Mouse (Mus musculus) stomach, postnatal 0 days (tissue): ENCODE results near the gene Prr23a2. TPM values are rescaled to one million over a fixed set of nuclear protein-coding genes. Genes with fewer than 3 reads are reported as not detected.

ENCODE experiments used
- ATAC-seq: fragments of 200-750 bp; cut with Nextera tagmentation; 2 replicates; pipeline ENCODE4 v1.8.0; 2017; ENCODE audit not compliant: low FRiP score, low TSS enrichment
- DNase-seq: peaks from one replicate; pipeline ENCODE4 v3.0.0-alpha.2; 2016; ENCODE audit warnings: low spot score
- H3K27ac ChIP-seq: fragments of 300-500 bp; sonication (generic); replicated peaks from 2 replicates; pipeline ENCODE4 v1.5.1; 2014; ENCODE audit warnings: mild to moderate bottlenecking, control low read depth
- H3K27me3 ChIP-seq: fragments of 300-500 bp; sonication (generic); 2 replicates; pipeline ENCODE4 v1.6.1; 2014; ENCODE audit warnings: low read length; ENCODE audit not compliant: control insufficient read depth, insufficient read depth
- H3K36me3 ChIP-seq: fragments of 300-500 bp; sonication (generic); 2 replicates; pipeline ENCODE4 v1.6.1; 2014; ENCODE audit warnings: low read length, mixed read lengths; ENCODE audit not compliant: control insufficient read depth, insufficient read depth
- H3K4me1 ChIP-seq: fragments of 300-500 bp; sonication (generic); replicated peaks from 2 replicates; pipeline ENCODE4 v1.6.1; 2014; ENCODE audit warnings: antibody characterized with exemption; ENCODE audit not compliant: control insufficient read depth, insufficient read depth
- H3K4me2 ChIP-seq: fragments of 300-500 bp; sonication (generic); replicated peaks from 2 replicates; pipeline ENCODE4 v1.6.1; 2014; ENCODE audit warnings: low read depth, mild to moderate bottlenecking, control low read depth, moderate library complexity
- H3K4me3 ChIP-seq: fragments of 300-500 bp; sonication (generic); 2 replicates; pipeline ENCODE4 v1.5.1; 2014; ENCODE audit warnings: low read depth, low read length, control low read depth
- H3K9ac ChIP-seq: fragments of 300-500 bp; sonication (generic); 2 replicates; pipeline ENCODE4 v1.6.1; 2014; ENCODE audit warnings: mild to moderate bottlenecking, low read length, control low read depth, mixed read lengths
- H3K9me3 ChIP-seq: fragments of 300-500 bp; sonication (generic); 2 replicates; pipeline ENCODE4 v1.6.1; 2016; ENCODE audit warnings: low read length; ENCODE audit not compliant: control insufficient read depth
- CTCF ChIP-seq: IDR thresholded peaks from 2 replicates; pipeline ENCODE4 v1.5.1; 2016; ENCODE audit warnings: antibody characterized with exemption, low read depth, mild to moderate bottlenecking, moderate library complexity
- EP300 ChIP-seq: optimal IDR thresholded peaks from 2 replicates; pipeline ENCODE3; 2016; ENCODE audit warnings: antibody characterized with exemption
- WGBS: fragments of 180-500 bp; shearing (Covaris S2); extraction: QIAGEN DNeasy Blood & Tissue Kit; methylation state at CpG from one replicate; pipeline ENCODE4 v1.1.7; 2014; 5-methylcytosine and 5-hydroxymethylcytosine counted together
- polyA plus RNA-seq: library from polyadenylated mRNA; unstranded; fragments of >200 nt; fragmentation: Nextera tagmentation; extraction: Ambion mirVana; gene quantifications from 2 replicates; pipeline ENCODE4 v1.2.1, GENCODE M21; 2015

The Prr23a2 gene
- polyA plus RNA-seq, 1 experiment from 2014 or later: not detected

DNA sequence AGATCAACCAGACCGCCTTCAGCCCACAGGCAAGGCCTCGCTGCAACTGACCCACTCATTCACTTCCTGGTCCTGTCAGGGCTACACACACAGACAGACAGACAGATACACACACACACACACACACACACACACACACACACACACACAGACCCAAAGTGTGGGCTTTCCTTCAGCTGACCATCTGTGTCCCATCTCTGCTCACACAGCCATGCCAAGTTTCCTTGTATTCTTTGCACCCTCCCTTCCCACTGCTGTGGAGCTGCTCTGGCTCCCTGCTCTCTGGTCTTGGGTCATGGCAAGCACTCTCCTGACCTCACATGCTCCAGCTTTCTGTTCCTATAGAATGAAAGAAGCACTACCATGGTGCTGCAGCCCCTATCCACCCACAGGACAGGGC, 36.8 kb upstream of the Prr23a2 start:
- no peaks in the 10 kb centered on the region for H3K36me3 ChIP-seq
- H3K9me3 ChIP-seq: no peaks in the 10 kb centered on the region
- no peak overlapping the region for H3K4me2 ChIP-seq
- H3K4me1 ChIP-seq: no peaks in the 10 kb centered on the region
- no peaks in the 10 kb centered on the region for H3K27me3 ChIP-seq
- no peak overlapping the region for H3K9ac ChIP-seq
- ATAC-seq: no peak
- H3K27ac ChIP-seq: no peak overlapping the region
- no peak for DNase-seq
- TF ChIP-seq EP300 (no peak), CTCF (no peak)
- H3K4me3 ChIP-seq: no peak overlapping the region
- 84% methylated on average over 2 of the region's 2 CpGs for WGBS

DNA sequence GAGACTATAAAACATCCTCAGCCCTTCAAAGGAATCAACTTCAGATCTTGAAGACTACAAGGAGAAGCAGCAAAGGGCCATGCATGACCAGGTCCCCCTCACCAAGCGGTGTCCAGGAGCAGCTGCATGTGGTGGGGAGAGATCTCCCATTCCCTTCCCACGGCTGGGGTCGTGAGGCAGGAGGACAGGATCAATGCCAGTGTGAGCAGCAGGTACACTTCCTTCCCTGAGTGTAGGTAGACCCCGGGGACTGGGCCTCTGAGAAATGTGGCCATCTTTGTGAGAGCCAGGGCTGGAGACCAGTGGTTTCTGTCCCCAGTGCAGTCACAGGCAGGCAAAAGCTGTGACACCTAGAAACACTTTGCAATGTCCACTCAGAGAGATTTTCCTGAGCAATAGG, 35.8 kb upstream of the Prr23a2 start:
- Histone ChIP-seq H3K27ac (no peak overlapping the region), H3K9me3 (no peaks in the 10 kb centered on the region), H3K9ac (no peak overlapping the region), H3K27me3 (no peaks in the 10 kb centered on the region), H3K4me2 (no peak overlapping the region), H3K4me1 (no peaks in the 10 kb centered on the region), H3K4me3 (no peak overlapping the region), H3K36me3 (no peaks in the 10 kb centered on the region)
- no peak for ATAC-seq
- no peak for DNase-seq
- no peak for TF ChIP-seq EP300
- no peak for TF ChIP-seq CTCF
- WGBS: 88% methylated on average over 4 of the region's 4 CpGs

DNA sequence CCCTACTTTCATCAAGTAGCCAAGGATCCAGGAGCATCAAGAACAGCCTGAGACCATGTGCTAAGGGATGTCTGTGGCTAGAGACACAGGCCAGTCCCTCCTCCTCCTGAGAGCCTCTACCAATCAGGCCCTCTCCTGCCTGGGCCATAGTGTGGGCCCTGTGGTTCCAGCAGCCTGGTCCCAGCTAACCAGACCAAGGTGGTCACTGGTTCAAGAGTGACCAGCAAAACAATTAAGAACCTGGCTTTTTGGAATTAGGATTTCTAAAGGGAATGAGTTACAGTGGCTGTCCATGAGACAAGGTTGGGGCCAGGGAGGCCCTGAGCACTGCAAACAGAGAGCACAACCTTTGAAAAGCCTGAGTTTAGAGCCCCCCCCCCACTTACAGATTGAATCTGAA, 35.2 kb upstream of the Prr23a2 start:
- H3K4me1 ChIP-seq: no peaks in the 10 kb centered on the region
- TF ChIP-seq CTCF (no peak), EP300 (no peak)
- H3K27me3 ChIP-seq: no peaks in the 10 kb centered on the region
- ATAC-seq (no peak), DNase-seq (no peak)
- no peaks in the 10 kb centered on the region for H3K36me3 ChIP-seq
- no peak overlapping the region for H3K4me3 ChIP-seq
- no peak overlapping the region for H3K9ac ChIP-seq
- H3K9me3 ChIP-seq: no peaks in the 10 kb centered on the region
- H3K27ac ChIP-seq: no peak overlapping the region
- H3K4me2 ChIP-seq: no peak overlapping the region

DNA sequence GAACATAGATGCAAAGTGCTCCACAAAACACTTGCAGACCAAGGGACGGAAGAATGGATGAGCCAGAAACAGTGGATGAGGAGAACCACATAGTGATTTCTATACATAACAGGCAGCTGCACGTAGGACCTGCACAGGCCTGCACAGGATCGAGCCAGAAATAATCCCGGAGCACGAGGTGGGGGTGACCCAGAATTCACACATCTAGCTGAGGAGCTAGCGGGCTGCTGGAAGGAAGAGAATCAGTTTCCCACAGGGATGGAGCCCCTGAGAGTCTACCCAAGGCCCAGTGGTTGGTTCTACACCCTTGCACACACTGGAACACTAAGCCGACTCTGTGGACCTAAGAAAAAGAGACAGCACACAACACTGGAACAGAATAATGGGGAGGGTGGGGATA, 32.5 kb upstream of the Prr23a2 start:
- H3K4me2 ChIP-seq: no peak overlapping the region
- H3K9ac ChIP-seq: no peak overlapping the region
- no peak overlapping the region for H3K27ac ChIP-seq
- ATAC-seq (no peak), DNase-seq (no peak)
- no peaks in the 10 kb centered on the region for H3K4me1 ChIP-seq
- no peaks in the 10 kb centered on the region for H3K36me3 ChIP-seq
- no peaks in the 10 kb centered on the region for H3K9me3 ChIP-seq
- H3K4me3 ChIP-seq: no peak overlapping the region
- no peaks in the 10 kb centered on the region for H3K27me3 ChIP-seq
- 83% methylated on average over 7 of the region's 7 CpGs for WGBS
- TF ChIP-seq EP300 (no peak), CTCF (no peak)

DNA sequence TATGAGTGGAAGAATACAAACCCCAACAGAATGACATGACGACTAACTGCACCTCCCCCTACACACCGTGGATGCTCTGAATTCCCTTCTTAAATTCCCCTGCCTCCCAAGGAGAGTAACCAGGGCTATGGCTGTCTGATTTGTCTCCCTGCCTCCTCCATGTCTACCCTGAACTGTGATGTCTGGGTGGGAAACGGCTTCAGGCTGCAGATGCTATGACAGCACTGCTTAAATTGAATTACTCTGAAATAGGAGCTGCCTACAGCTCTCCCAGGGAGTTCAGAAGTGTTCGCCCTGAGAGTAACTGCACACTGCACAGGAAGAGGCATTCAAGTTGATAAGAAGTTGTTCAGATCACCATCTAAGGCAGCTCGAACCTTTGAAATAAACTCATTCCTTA, 26.8 kb upstream of the Prr23a2 start:
- Histone ChIP-seq H3K4me3 (no peak overlapping the region), H3K27me3 (no peaks in the 10 kb centered on the region), H3K9me3 (no peaks in the 10 kb centered on the region), H3K9ac (no peak overlapping the region), H3K4me2 (no peak overlapping the region), H3K4me1 (no peaks in the 10 kb centered on the region), H3K36me3 (no peaks in the 10 kb centered on the region), H3K27ac (no peak overlapping the region)
- WGBS: 46% methylated on average over 5 of the region's 5 CpGs
- TF ChIP-seq EP300 (no peak), CTCF (no peak)
- DNase-seq (no peak), ATAC-seq (no peak)

DNA sequence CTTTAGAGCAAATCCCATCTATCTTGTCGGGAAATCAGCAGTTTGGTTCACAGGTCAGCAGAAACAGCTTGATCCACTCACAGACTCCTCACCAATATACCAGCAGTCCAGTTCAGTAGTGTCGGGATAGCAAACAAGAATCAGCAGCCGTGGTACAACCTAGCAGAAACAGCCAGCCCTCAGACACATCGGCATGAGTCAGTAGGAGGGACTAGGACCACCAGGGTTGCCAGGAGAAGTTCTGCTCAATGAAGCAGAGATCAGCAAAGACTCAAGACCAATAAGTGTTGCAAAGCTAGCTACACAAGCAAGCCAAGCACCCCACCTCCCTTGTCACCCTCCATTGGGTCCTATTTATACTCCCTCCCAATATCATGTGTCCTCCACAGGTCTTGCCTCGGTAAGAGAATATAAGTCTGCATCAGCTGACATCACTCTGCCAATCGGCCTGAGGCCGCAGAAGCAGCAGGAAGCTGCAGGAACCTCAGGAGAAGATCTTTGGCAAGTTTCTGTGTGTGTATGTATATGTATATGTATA, 18.7 kb upstream of the Prr23a2 start:
- TF ChIP-seq EP300 (no peak), CTCF (no peak)
- Histone ChIP-seq H3K4me3 (no peak overlapping the region), H3K4me1 (no peaks in the 10 kb centered on the region), H3K9me3 (no peaks in the 10 kb centered on the region), H3K27me3 (no peaks in the 10 kb centered on the region), H3K9ac (no peak overlapping the region), H3K4me2 (no peak overlapping the region), H3K27ac (no peak overlapping the region), H3K36me3 (no peaks in the 10 kb centered on the region)
- 62% methylated on average over 7 of the region's 7 CpGs for WGBS
- ATAC-seq (no peak), DNase-seq (no peak)
